Mouse (Mus musculus) ZHBTc4 (cell line): Measurements from ENCODE around the gene Cnot2.
"Not testable (repeated sequence)": the region's sequence is repeated elsewhere in the genome, so short reads cannot be mapped to it uniquely, and the experiment has no call there.

Source experiments
- DNase-seq: peaks from one replicate; pipeline ENCODE4 v3.0.0-alpha.2; 2011; ENCODE audit warnings: low read depth, low spot score

The Cnot2 gene

DNA sequence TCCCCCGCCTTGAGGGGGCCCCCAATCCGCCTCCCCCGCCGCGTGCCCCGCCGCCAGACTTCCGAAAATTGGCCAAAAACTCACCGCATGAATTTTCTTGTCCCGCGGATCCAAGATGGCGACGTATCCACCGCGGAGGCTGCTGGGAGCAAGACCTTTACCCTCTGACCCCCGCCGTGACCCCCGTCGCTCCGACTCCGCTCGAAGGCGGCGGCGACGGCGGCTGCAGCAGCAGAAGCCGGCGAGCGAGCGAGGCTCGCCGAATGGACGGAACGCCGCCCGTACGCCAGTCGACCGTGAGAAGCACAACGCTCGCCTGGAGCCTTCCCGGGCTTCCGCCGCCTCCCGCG lies at the start of gene Cnot2:
TSS of gene Cnot2 (minus strand) at position 143 of the 350 bp plus-strand sequence.
- peak; percentile 95 for DNase-seq

DNA sequence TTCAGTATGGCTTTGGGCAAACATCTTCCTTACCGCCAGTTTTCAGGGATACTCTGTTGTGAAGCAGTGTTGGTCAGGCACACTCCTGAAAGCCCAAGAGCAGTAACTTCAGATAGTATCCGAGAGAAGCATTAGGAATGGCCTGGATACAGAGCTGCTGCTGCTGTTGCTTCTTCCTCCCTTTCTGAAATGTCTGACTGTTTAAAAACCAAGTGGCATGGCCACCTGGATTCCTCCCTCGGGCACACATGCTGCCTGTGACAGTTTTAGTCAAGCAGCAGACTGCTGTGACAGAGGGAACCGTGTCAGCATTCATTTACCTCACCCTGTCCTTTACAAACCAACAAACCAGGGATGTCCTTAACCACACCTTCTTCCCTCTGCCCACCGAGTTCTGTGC lies 47.6 kb upstream of the Cnot2 start:
- no peak for DNase-seq

DNA sequence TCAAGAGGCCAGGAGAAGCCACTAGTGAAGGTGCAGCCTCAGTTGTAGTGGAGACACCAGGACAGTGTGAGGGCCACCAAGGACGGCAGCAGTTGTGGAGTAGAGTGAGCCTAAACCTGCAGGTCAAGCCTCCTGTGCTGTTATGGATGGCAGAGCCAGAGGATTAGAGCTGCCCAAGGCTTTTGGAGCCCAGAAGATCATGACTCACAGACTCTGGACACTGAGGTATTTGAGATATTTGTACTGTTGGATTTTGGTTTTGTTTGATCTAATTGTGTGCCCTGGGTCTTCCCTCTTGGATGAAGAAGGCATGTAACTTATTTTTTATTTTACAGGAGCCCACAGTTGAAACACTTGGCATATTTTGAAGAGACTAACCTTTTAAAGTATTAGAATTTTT lies 44.7 kb upstream of the Cnot2 start:
- DNase-seq = no peak

DNA sequence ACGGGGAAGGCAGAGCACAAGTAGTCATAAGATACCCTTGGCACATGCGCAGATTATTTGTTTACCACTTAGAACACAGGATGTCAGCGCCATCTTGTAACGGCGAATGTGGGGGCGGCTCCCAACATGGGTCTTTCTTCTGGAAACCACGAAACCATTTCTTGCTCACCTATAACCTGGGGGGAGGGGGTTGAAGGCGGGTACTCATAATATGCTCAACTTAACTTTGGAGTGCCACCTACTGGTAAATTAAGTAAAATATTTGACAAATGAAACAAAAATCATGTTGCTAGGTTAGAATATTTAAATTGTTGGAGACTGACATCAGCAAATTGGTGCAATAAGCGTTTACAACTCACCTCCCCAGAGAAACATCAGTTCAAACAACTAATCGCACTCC lies 31.9 kb upstream of the Cnot2 start:
- DNase-seq = not testable (repeated sequence)

DNA sequence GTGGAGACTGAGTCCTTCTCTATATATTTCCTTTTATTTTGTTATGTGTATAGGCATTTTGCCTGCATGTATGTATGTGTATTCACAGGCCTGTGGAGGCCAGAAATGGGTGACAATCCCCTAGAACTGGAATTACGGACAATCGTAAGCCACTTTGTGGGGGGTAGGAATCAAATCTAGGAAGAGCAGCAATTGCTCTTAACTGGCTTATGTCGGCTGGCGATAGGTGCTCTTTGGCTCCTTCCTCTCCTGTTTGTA lies 23.5 kb upstream of the Cnot2 start:
- DNase-seq = no peak

DNA sequence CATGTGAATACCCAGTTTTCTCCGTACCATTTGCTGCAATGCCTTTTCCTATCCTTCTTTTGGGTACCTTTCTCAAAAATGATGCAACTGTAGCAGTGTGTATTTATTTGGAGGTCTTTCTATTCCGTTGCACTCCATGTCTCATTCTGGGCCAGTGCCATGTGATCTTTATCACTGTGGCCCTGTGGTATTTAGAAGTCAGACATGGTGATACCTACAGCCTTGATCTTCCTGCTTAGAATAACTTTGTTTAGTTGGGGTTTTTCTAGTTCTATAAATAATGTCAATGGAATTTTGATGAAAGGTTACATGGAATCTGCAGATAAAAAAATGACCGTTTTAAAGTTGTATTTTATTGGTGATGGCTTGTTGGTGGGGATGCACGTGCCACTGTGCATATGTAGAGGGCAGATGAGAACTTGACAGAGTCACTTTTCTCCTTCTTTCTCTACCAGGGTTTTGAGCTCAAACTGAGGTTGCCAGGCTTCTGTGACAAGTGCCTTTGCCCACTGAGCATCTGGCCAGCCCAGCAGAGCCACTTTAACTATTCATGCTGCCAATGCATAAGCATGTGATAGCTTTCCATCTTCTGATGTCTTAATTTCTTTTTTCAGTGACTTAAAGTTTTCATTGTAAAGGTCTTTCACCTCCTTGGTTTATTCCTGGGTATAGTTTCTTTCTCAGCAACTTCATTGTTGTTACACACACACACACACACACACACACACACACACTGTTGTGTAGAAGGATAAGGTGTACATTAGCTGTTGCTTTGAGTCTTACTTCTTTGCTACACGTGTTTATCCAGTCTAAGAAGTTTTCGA lies 23.0 kb upstream of the Cnot2 start:
- DNase-seq = no peak

DNA sequence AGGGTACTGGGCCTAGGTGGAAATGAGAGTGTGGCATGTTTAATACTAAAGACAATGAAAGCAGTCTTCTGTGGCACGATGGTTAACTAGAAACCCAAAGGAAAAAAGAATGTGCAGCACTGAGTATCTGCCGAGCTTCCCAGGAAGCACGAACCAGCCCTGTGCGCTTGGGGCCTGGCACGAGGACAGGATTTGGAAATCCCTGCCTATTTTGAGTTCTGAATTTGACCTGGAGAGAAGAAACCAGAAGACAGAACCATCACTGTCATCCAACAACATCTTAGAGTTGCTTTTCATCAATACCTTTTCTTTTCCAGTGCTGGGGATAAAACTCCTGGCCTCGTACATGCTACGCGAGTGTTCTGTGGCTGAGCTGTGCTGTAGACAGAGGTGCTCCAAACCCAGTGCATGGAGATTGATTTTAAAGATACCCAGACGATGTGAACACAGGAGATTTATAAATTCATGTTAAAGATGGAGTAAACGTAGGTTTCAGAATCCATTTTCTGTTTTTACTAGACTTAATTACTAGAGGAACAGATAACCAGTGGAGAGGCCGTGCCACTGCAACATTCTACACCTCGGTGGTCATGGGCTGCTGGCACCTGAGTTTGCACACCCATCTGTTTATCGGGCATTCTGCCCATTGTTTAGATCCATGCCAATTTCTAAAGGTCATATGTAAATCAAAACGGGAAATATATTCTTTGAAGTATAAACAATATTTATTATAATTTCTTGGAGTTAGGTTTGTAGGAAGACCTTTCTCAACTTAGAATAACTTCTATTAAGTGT lies 17.9 kb upstream of the Cnot2 start:
- DNase-seq = no peak

DNA sequence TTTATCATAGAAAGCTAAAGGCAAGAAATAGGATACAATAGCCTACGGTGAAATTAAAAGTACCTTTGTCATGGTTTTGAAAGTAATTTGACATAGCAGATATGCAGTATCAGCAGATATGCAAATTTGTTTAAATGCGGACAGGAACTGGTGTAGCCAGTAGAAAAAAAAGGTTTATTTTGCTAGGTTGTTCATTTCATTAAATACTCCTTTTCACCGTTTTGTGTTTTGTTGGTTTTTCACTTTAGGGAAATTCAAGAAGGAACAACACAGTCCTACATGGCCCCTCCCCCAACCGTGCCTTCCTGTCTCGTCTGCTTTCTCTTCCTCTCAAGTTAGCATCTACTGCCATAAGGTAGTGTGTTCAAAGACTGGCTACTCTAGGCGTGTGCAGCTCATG lies 1.4 kb upstream of the Cnot2 start:
- DNase-seq = no peak

DNA sequence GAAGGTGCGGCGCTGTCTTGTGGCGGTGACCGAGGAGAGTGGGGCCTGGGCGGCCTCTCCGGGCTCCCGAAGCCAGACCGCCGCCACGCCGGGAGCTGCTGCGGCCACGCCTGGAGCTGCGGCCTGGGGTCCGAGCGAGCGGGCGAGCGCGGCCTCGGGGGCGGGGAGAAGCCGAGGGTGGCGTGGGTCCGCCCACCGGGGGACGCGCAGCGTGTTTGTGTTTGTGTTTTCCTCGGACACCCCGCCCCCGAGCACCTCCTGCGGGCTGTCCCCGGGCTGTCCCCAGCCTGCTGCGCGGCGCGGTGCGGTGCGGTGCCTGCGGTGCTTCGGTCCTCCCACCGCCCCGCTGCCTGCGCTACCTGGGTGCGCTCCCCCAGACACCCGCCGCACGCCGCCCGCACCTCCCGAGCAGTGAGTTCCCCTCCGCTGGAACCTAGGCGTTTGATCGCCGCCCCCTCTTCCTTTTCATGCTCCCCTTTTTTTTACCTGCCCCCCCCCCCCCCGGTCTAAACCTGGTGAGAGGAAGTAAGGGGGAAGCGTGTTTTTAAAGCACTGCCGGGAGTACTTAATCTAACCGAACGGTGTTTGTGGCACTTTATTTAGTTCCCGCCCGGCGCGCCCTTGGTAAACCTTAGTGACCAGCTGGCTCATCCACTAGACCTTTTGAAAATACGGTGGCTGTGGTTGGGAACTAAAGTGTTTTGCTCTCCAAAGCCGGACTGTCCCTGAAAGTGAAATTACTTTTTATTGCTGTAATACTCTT lies 589 bp upstream of the Cnot2 start:
- DNase-seq = peak; percentile 90

DNA sequence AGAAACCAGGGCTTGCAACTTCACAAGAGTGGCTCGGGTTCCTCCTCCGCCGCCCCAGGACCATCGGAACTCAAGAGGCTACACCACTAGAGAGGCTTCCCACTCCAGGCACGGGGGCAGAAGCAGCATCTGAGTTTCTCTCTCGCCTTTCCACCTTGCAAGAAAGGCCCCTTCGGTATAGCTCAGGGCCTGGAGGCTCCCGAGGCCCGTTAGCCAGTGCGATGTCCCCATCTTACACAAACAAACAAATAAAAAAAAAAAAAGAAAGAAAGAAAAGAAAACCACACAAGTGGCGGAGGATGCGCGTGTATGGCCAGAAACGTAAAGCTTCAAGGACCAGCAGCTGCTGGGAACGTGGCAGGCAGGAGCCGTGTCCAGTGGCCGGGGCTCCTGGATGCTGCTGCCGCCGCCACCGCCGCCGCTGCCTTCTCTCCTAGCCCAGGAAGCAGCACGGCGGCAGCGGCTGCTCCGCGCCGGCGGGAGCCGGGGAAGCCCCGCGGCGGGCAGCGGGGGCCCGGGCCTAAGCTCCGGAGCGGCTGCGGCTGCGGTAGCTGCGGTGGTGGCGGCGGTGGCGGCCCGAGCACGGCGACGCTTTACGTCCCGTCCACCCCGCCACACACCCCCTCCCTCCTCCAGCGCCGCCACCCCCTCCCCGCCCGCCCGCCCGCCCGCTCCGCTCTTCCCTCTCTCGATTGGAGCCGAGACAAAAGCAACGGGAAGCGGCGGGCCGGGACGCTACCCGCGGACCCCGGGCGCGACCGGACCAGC lies 536 bp downstream of the Cnot2 start:
- peak; percentile 63 for DNase-seq

DNA sequence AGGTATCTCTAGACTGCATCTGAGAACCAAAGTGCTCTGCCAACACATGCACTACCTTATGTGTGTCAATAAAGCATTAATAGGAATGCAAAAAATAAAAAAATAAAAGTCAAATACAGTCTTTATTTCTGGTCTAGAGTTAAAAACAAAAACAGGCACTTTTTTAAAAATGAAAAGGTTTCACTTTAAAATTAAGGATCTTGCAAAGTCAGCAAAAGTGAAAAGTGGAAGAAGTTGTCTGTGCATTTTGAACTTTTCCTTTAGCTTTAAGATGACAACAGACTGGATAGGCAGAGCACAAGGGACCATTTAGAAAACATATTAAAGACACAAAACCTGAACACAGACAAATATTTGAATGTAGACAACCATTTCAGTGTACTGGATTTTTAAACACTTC lies 1.8 kb downstream of the Cnot2 start:
- no peak for DNase-seq

DNA sequence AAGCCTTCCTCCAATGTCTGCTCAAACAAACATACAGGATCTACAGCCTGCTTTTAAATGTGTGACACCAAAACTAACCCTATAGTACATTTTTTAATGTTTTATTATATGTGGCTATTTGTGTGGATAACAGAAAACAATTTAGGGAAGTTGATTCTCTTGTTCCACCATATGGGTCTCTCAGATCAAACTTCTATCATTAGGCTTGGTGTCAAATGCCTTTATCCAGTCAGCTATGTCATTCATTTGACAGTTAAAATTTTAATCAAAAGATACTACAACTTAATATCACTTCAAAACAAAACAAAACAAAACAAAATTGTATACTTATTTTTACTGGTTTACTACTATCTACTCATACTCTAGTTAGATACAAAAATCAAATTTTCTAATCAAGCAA lies 2.9 kb downstream of the Cnot2 start:
- no peak for DNase-seq

DNA sequence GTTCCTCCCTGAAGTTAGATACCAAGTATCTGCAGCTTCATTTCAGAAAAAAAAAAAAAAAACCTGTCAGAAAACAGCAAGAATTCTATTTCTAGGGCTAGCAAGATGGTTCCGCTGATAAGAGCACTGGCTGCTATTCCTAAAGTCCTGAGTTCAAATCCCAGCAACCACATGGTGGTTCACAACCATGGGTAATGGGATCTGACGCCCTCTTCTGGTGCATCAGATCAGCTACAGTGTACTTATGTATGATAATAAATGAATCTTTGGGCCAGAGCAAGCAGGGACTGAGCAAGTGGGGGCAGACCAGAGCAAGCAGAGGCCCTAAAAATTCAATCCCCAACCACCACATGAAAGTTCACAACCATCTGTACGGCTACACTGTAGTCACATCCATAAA lies 4.1 kb downstream of the Cnot2 start:
- DNase-seq = peak; percentile 38

DNA sequence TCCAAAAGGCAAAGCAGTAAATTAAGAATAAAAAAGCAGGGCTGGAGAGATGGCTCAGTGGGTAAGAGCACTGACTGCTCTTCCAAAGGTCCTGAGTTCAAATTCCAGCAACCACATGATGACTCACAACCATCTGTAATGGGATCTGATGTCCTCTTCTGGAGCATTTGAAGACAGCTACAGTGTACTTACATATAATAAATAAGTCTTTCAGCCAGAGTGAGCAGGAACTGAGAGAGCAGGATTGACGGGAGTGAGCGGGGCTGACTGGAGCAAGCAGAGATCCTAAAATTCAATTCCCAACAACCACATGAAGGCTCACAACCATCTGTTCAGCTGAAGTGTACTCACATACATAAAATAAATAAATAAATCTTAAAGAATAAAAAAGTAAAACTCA lies 5.2 kb downstream of the Cnot2 start:
- not testable (repeated sequence) for DNase-seq

DNA sequence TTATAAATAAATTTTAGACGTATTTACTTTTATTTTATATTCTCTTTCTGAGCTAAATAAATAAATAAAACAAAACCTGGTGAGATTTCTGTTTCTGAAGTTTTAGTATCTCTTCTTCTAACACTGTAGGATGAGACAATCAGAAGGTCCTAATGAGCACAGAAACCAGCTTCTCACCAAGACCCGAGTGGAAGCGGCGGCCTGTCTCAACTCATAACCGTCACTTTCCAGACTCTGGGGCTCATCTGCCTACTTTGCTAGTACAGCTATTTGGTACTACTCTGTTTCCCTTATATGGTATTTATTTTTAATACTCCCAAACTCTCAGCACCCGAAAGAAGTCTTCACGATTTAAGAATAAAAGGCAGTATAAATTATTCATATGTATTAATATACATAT lies 10.8 kb downstream of the Cnot2 start:
- no peak for DNase-seq

DNA sequence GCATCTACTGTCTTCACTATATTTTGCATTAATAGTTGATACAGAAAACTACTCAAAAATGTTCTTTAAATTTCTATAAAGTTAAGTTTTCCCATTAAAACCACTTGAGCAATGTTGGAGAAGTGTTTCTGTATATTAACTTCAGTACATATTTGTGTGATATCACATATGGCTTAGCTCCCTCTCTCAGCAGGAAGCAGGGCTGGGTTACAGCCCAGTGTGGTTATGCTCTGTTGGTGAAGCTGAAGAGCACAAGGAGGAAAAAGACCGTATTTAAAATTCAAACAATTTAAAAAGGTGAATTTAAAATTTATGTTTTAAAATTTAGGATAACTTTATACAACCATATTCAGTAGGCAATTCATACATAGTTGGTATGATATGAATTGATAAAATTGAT lies 12.8 kb downstream of the Cnot2 start:
- DNase-seq = no peak

DNA sequence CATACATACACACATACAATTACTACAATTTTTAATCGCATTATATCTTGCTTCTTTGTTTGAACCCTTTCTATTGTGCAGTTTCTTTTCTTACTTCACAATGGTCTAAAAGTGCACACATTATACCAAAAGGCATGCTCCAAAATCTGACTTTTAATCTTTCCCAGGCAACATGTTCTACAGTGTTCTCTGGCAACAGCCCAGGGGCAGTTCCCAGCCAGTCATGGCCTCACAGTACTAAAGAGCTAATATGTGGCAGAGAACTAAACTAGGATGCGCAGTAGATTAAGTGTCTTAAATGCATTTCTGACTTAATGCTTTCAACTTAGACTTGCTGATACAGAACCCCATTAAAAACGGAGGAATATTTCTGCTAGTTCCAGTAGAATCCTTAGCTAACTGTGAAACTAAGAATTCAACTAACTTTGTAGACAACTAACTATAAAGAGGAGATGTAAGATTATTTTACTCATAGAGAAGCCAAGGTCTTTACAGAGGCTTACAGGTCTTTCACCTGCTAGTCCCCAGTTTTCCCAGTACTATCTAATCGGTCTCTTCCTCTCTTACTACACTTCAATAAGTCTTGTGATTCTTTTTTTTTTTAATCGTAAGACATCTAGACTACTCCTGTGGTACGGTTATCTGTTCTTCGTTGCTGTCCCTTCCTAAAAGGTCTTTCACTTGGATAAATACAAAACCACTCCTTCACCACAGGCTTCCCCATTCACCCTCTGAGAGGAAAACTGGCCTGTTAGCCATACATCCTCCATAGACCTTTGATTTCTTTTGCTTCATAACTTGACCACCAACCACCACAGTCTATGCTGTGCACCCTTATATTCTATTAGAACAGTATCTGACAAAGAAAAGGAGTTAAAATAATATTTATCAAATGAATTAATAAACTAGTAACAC lies 13.6 kb downstream of the Cnot2 start:
- no peak for DNase-seq

DNA sequence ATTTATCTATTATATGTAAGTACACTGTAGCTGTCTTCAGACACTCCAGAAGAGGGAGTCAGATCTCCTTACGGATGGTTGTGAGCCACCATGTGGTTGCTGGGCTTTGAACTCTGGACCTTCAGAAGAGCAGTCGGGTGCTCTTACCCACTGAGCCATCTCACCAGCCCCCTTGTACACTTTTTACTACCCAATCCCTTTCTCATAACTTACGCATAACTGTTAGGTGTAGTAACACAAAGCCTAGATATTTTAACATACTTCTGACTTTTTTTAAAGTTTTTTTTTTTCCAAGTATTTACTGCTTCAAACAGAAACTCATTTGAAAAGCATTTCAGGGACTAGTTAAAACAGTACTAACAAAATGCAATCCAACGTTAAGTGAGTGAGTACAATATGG lies 14.8 kb downstream of the Cnot2 start:
- not testable (repeated sequence) for DNase-seq

DNA sequence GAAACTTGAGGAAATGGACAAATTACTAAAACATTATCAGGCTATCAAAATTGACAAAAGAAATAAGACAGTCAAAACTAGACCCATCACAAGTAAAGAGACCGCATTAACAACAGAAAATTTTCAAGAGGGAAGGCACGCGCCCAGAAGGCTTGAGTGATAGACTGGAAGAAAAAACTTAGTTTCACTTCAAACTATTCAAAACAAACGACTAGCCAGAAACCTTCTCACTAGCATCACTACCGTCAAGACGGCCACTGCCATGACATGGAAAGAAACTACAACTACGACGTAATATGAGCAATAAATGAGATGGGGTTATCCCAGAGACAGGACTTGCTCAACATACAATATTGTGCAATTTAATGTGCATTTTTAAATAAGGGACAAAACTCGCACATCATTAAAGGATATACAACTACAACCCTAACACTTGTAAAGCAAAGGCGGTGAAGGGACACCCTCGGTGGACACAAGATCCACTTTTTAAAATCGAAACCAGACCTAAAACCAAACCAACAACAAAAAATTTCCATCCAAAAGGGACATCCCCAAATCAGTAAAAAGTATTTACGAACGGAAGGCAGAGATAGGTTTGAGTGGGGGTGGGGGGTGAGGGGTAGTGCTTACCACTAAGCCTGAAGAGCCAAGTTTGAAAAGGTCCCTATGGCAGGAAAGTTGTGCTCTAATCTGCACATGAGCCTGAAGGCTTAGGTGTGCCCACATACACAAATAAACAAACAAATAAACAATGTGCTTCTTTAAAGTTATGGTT lies 16.3 kb downstream of the Cnot2 start:
- DNase-seq = no peak
